Mouse (Mus musculus): ENCODE data around the gene Fam83b. TPM values are rescaled to one million over a fixed set of nuclear protein-coding genes. Genes with fewer than 3 reads are reported as not detected.

The Fam83b gene
- total and polyA plus RNA-seq, 3 experiments: 0.08 to 0.41 (median 0.40) TPM

- Histone ChIP-seq H3K27me3 (replicated peaks) (no peaks in the 10 kb centered on the region), H3K4me2 (ENCODE audit: insufficient read depth, low read depth, poor library complexity, severe bottlenecking) (no peak overlapping the region), H3K4me1 (ENCODE audit: control insufficient read depth in 1 of 2, insufficient read depth in 2 of 2) (0 out of 4 replicates have a peak, but pooled peaks cover 0 to 2% of the 10 kb centered on the region in 2 experiments), H3K9me3 (replicated peaks; ENCODE audit: low read length) (no peaks in the 10 kb centered on the region), H3K4me3 (replicated peaks in 1 of 3; ENCODE audit: low read depth in 2 of 3, low read length in 2 of 3, poor library complexity in 1 of 3) (no peak overlapping the region), H3K36me3 (replicated peaks in 1 of 2; ENCODE audit: control insufficient read depth in 1 of 2, insufficient read depth in 1 of 2, low read length in 1 of 2) (no peaks in the 10 kb centered on the region), H3K27ac (ENCODE audit: insufficient read depth, low read depth) (no peak overlapping the region), H3K9ac (ENCODE audit: insufficient read depth, low read depth) (no peak overlapping the region), H3K79me2 (replicated peaks; ENCODE audit: control insufficient read depth, extremely low read depth, insufficient read depth, poor library complexity, severe bottlenecking) (no peaks in the 10 kb centered on the region)
- no peak for DNase-seq (ENCODE audit: extremely low read depth)
- dilution Hi-C loops (cut with MboI; ENCODE audit: extremely low pct_ligation_motif_present, extremely low pct_unique_long_range_greater_than_20kb, low sequenced_read_pairs): no loop called here
- in situ Hi-C loops (cut with MboI; ENCODE audit: low pct_ligation_motif_present, low pct_unique_long_range_greater_than_20kb, low sequenced_read_pairs): no loop called here
- TF ChIP-seq POLR2A (IDR thresholded peaks at IDR 0.05; ENCODE audit: low read depth, low read length): no peak
- no peak for TF ChIP-seq UBTF (IDR thresholded peaks at IDR 0.05; ENCODE audit: low read depth, low read length)
- no peak for TF ChIP-seq ELF1 (IDR thresholded peaks at IDR 0.05; ENCODE audit: low read depth, low read length)
These were observed 45.3 kb downstream of the Fam83b start for GRCm38 (mm10) chr9:76521640-76522039.

GRCm38 (mm10) chr9:76518665-76519064, 48.3 kb downstream of the Fam83b start:
- no peaks in the 10 kb centered on the region for H3K36me3 ChIP-seq (replicated peaks in 1 of 2; ENCODE audit: control insufficient read depth in 1 of 2, insufficient read depth in 1 of 2, low read length in 1 of 2)
- H3K9me3 ChIP-seq (replicated peaks; ENCODE audit: low read length): no peaks in the 10 kb centered on the region
- TF ChIP-seq JUND (conservative IDR thresholded peaks at IDR 0.05; ENCODE audit: low read depth, low read length) (no peak), SIN3A (IDR thresholded peaks at IDR 0.05; ENCODE audit: low read length) (no peak), MAZ (IDR thresholded peaks at IDR 0.05; ENCODE audit: low read depth, low read length) (no peak), MEF2A (IDR thresholded peaks at IDR 0.05; ENCODE audit: borderline replicate concordance, low read depth, low read length) (no peak), IRF4 (IDR thresholded peaks at IDR 0.05; ENCODE audit: low read depth, low read length) (no peak), E2F4 (IDR thresholded peaks at IDR 0.05; ENCODE audit: insufficient replicate concordance, low read depth, low read length) (no peak)
- H3K79me2 ChIP-seq (replicated peaks; ENCODE audit: control insufficient read depth, extremely low read depth, insufficient read depth, poor library complexity, severe bottlenecking): no peaks in the 10 kb centered on the region
- H3K27ac ChIP-seq (ENCODE audit: insufficient read depth, low read depth): no peak overlapping the region
- peaks cover 0 to 11% of the 10 kb centered on the region in 2 experiments; a peak in 2 of 4 replicates for H3K4me1 ChIP-seq (ENCODE audit: control insufficient read depth in 1 of 2, insufficient read depth in 2 of 2)
- H3K27me3 ChIP-seq (replicated peaks): no peaks in the 10 kb centered on the region
- H3K9ac ChIP-seq (ENCODE audit: insufficient read depth, low read depth): no peak overlapping the region
- H3K4me3 ChIP-seq (replicated peaks in 1 of 3; ENCODE audit: low read depth in 2 of 3, low read length in 2 of 3, poor library complexity in 1 of 3): no peak overlapping the region
- in situ Hi-C loops (cut with MboI; ENCODE audit: low pct_ligation_motif_present, low pct_unique_long_range_greater_than_20kb, low sequenced_read_pairs) (no loop called here), dilution Hi-C loops (cut with MboI; ENCODE audit: extremely low pct_ligation_motif_present, extremely low pct_unique_long_range_greater_than_20kb, low sequenced_read_pairs) (no loop called here)
- DNase-seq (ENCODE audit: extremely low read depth): no peak
- no peak overlapping the region for H3K4me2 ChIP-seq (ENCODE audit: insufficient read depth, low read depth, poor library complexity, severe bottlenecking)

GRCm38 (mm10) chr9:76505650-76506049, 61.3 kb downstream of the Fam83b start:
- H3K4me3 ChIP-seq (replicated peaks in 1 of 3; ENCODE audit: low read depth in 2 of 3, low read length in 2 of 3, poor library complexity in 1 of 3): no peak overlapping the region
- H3K9me3 ChIP-seq (replicated peaks; ENCODE audit: low read length): no peaks in the 10 kb centered on the region
- no peak overlapping the region for H3K9ac ChIP-seq (ENCODE audit: insufficient read depth, low read depth)
- TF ChIP-seq MXI1 (IDR thresholded peaks at IDR 0.05; ENCODE audit: low read depth, low read length) (no peak), TCF12 (IDR thresholded peaks at IDR 0.05; ENCODE audit: low read depth, low read length) (no peak)
- no peaks in the 10 kb centered on the region for H3K27me3 ChIP-seq (replicated peaks)
- in situ Hi-C loops (cut with MboI; ENCODE audit: low pct_ligation_motif_present, low pct_unique_long_range_greater_than_20kb, low sequenced_read_pairs): no loop called here
- DNase-seq (ENCODE audit: extremely low read depth): peak; percentile 6
- H3K4me1 ChIP-seq (ENCODE audit: control insufficient read depth in 1 of 2, insufficient read depth in 2 of 2): peaks cover 0 to 3% of the 10 kb centered on the region in 2 experiments; a peak in 1 of 4 replicates
- no peak overlapping the region for H3K4me2 ChIP-seq (ENCODE audit: insufficient read depth, low read depth, poor library complexity, severe bottlenecking)
- no peaks in the 10 kb centered on the region for H3K36me3 ChIP-seq (replicated peaks in 1 of 2; ENCODE audit: control insufficient read depth in 1 of 2, insufficient read depth in 1 of 2, low read length in 1 of 2)
- dilution Hi-C loops (cut with MboI; ENCODE audit: extremely low pct_ligation_motif_present, extremely low pct_unique_long_range_greater_than_20kb, low sequenced_read_pairs): no loop called here
- no peak overlapping the region for H3K27ac ChIP-seq (ENCODE audit: insufficient read depth, low read depth)
- H3K79me2 ChIP-seq (replicated peaks; ENCODE audit: control insufficient read depth, extremely low read depth, insufficient read depth, poor library complexity, severe bottlenecking): no peaks in the 10 kb centered on the region
